Mouse (Mus musculus) T-cell, adult 2 months (primary cell): ENCODE measurements around the gene Clcc1.
A peak's percentile ranks its signal among the peaks of the same experiment; 100 is the strongest.

ENCODE experiments used
- DNase-seq: peaks from one replicate; pipeline ENCODE4 v3.0.0; 2022; ENCODE audit warnings: low spot score

Clcc1 gene

DNA sequence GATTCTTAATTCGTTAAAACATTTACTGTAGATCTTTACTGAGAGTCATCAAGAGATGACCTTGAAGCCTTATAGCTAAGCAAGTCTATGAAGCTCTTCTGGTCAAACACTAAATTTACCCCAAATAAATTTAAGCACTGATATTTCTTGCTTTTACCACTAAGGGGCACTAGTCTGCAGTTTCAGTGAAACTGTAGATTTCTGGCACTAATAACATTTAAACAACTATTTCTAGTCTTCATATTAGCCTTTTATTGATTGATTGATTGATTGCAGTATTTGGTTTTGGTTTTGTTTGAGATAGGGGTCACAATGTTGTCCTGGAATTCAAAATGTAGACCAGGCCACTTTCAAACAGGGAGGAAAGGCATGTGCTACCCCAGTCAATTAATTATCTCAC, 47.5 kb downstream of the Clcc1 start:
- DNase-seq = no peak

DNA sequence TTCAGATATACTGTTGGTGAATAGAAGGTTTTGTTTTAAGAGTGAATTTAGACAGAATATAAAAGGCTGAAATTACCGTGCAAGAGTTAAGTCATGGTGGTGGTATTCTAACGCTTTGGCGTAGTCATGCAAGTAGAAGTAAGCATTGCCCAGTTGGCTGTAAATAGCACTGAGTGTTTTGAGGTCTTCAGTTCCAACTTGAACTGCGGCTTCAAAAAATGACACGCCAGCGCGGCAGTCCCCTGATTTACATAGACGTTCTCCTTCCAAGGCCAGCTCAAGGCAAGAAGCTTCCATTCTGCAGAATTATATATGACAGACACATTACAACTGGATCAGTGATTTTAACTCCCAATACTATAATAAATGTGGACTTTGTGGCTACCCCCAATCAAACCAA, 49.1 kb downstream of the Clcc1 start:
- DNase-seq = no peak

DNA sequence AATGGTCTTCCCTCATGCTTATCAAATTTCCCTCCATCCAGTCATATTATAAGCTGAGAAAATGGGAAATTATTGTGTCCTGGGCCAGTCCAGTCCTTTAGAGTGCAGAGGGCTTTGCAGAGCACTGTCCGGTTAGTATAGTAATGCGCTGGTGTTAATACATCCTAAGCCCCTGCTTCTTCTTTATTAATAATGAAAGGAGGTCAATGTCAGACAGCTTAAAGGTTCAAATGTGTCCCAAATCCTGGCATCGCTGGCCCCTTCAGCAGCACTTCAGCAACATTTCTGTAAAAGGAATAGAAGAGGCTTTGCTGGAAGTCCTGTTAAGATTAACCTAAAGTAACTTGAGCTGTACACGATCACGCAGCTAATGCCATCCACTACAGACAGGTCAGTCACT, 57.6 kb downstream of the Clcc1 start:
- no peak for DNase-seq

DNA sequence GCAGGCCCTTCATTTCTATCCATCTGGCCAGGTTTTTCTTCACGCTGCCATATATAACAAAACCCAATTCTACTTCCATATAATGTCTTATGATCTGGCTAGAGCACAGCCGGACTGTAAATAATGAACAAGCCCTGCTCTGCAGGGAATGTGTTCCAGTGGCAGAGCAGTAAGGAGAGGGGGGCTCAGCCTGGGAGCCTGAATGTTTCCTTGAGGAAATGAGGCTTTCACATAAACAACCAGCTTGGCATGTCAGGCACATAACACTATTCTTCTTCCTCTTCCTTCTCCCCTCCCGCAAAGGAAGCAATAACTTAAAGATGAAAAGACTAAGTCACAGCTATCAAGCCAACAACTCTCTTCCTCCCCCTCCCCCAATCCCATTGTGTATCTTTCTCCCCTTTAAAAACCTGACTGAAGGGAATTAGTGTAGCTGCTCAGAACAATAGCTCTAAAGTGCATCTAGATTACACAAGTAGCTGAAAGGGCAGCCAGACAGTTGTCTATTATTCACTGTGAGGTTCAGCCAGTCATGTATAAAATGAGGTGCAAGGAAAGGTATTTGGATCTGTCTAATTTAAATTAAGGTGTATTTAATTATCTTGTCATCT, 59.5 kb downstream of the Clcc1 start:
- DNase-seq = peak; percentile 18

DNA sequence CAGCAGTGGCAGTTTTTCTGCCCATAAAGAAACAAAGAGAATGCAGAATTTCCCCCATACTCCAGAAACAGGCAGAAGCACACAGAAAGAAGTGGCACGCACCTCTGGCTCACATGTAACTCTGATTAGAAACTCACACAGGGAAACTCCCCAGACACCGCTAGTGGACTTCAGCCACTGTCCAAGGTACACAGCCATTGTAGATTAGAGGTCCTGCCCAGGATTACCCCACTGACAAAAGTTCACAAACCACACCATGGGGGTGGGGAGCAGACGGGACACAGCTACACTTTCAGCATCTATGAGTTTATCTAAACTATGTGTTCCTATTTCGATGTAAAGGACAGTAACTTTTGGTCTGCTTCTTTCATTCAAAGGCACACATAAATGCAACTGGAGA, 61.1 kb downstream of the Clcc1 start:
- no peak for DNase-seq

DNA sequence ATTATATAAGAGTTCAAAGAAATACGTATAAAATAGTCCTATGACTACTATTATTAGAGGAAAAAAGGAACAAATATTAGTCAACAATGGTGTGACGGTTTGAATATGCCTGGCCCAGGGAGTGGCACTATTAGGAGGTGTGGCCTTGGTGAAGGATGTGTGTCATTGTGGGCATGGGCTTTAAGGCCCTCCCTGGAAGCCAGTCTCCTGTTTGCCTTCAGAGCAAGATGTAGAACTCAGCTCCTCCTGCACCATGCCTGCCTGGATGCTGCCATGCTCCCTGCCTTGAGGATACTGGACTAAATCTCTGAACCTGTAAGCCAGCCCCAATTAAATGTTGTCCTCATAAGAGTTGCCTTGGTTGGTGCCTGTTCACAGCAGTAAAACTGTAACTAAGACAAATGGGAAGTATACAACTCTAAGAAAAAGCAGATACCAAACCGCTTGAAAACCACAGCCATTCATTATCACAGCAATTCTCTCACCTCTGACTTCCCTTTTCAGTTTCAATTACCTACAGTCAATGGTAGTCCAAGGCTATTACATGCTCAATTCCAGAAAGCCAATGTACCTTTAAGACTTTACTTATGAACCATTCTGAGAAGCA, 64.3 kb downstream of the Clcc1 start:
- DNase-seq = peak; percentile 30

DNA sequence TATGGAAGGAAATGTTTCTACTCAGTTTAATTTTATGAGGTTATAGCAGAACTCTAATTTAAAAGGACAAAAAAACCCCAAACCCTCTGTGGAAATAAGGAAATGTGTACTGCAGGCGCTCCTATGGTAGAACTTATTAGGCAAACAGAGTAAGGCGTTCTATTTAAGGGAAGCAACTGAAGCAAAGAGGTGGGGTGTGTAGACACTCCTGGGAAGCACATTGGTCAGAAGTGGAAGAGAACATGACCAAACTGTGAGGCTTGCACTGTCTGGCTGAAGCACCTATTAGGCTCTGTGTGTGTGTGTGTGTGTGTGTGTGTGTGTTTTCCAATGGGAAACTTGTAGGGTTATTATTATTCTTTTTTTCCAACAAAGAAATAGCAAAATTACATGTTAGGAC, 65.6 kb downstream of the Clcc1 start:
- DNase-seq = no peak

DNA sequence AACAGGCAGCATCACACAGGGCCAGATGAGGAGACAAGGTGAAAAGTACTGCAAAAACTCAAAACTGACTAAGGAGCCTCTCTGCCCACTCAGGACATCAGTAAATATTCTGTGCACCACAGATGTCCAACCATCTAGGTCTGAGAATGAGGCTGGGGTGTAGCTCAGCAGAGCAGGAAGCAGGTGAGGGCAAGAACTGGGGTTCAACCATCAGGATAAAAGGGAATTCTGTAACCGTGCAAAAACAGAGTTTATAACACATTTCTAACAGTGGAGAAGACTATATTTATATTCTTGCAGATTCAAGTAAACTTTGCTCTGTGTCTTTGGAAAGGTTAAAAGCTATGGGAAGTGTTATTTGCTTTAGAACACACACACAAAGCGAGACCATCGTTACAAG, 66.0 kb downstream of the Clcc1 start:
- no peak for DNase-seq

DNA sequence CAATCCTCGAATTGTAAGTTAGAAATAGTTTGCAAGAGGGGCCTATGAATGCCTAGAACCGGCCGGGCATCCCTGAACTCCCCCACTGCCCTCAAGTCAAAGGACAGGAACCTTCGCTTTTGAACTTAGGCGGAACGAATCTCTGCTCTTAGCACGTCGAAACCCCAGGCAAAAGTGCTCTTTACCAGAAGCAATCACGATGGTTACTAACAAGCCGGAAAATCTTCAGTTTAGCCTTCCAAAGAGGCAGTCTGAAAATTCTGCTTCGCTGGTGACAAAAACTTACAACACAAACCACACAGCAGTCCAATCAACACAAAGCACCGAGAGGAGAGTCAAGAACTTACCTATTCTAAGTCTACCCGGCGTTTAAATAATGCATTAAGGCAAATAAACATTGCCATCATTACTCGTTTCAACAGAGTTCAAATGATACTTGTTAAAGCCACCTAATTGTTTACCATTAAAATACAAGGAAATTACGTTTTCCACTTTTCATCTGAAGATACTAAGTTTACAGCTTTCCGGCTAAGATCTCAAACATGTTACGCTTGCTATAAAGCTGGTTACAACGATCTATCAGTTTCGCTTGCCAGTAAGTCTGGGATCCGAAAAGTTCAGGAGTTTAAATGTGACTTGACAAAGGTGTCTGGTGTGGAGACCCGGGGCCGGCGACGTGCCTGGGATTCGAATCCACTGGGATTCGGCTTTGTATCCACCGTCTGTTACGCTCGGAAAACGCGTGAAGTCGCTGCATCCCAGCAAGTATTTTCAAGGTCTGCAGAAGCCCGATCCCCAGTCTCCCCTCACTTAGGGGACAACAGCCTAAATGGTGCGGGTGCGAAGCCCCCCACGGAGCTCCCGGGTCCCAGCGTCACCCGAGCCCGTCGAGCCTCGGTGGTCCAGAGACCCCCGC, 67.6 kb downstream of the Clcc1 start:
- no peak for DNase-seq

DNA sequence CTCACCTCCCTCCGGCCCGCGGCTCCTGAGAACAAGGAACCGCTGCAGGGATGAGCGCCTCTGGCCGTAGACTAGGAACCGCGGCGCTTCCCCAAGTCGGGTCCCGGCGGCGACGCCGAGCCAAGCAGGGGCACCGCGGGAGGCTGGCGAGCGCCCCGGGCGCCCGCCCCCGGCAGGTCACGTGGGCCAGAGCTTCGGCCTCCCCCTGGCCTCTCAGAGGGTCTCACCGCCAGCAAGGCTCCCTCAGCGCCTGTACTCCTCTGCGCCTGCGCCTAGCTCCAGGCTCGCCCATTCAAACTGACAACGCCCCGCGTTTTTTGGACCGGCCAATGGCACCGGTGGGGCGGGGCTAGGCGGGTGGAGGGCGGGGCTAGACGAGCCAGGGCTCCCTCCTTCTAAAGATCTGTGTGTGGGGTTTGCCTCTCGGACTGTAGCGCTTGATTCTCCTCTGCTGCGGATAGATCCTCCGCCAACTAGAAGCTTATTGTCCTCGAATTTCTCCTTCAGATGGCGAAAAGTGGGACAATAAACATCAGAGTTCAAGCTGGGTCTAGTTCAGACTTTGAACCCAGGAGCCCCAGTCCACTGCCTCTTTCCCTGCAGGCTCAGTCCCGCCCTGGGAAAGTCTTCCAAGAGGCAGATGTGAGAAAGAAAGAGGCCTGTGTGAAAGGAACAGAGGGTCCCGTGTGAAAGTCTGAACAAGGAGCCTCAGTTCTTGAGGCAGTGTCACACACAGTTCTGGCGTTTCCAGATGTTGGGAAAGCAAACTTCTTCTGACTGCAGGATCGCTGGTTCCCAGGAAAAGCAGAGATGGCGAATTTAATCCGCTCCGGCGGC, 68.5 kb downstream of the Clcc1 start, which contains the start of gene Gpsm2:
Gpsm2 (minus strand) TSS at position 274 of the 837 bp plus-strand sequence.
- peak; percentile 90 for DNase-seq

DNA sequence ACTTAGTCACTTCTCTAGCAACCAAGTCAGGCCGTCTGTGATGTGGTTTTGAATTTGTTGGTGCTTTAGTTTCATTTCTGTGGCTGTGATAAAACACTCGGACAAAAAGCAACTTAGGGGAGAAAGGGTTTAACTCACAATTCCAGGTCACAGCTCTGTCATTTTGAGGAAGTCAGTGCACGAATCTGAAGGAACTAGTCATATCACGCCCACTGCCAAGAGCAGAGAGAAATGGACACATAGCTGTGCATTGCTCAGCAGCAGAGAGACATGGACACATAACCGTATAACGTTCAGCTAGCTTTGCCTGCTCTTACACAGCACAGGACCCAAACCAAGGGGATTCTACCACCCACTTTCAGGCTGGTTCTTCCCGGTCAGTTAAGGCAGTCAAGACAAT, 72.7 kb downstream of the Clcc1 start:
- no peak for DNase-seq

DNA sequence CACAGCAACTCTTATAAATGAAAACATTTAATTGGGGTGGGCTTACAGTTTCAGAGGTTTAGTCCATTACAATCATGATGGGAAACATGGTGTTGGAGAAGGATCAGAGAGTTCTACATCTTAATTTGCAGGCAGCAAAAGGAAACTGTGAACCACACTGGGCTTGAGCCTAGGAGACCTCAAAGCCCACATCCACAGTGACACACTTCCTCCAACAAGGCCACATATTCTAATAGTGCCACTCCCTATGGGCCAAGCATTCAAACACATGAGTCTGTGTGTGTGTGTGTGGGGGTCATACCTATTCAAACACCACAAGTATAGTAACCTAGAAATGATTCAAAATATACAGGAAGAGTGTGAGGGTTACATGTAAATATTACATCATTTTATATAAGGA, 73.6 kb downstream of the Clcc1 start:
- DNase-seq = no peak

DNA sequence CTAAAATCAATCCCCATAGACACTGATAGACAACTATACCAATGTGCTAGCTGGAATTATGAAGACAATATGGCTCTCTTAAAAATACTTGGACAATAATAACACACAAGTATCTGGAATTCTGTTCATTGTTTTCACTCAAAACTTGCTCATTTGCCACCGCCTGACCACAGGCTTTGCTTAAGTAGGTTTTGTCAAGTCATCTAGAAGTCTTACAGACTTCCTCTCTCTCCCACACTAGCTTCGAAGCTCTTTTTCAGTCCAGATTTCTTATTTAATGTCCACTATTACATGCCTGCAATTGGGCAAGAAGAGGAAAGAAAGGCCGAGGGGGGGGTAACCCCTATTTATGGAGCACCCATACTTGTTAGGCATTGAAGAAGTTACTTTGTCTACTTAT, 74.1 kb downstream of the Clcc1 start:
- DNase-seq = no peak
